Mouse (Mus musculus) embryonic facial prominence, embryonic 11.5 days (tissue): ENCODE measurements at regions not wholly inside any gene's neighbourhood (a gene's known extent, or its start where the extent isn't known, plus 50 kb on each side); places are given as distances from the start of the nearest gene placed in this dataset.

Source experiments
- ATAC-seq: fragments of 200-750 bp; cut with Nextera tagmentation; replicated peaks from 2 replicates; pipeline ENCODE4 v1.8.0; 2017; ENCODE audit warnings: low read depth; ENCODE audit not compliant: insufficient number of reproducible peaks, low FRiP score, low TSS enrichment
- DNase-seq: peaks from one replicate; pipeline ENCODE4 v3.0.0-alpha.2; 2015; ENCODE audit warnings: low spot score
- H3K27ac ChIP-seq: fragments of 300-500 bp; sonication (generic); replicated peaks from 2 replicates; pipeline ENCODE4 v1.5.1; 2014; ENCODE audit warnings: mild to moderate bottlenecking, low read depth, low read length, control low read depth
- H3K27me3 ChIP-seq: fragments of 300-500 bp; sonication (generic); 2 replicates; pipeline ENCODE4 v1.6.1; 2014; ENCODE audit warnings: mild to moderate bottlenecking, low read length, moderate library complexity, mixed read lengths; ENCODE audit not compliant: control insufficient read depth, insufficient read depth
- H3K36me3 ChIP-seq: fragments of 300-500 bp; sonication (generic); replicated peaks from 2 replicates; pipeline ENCODE4 v1.6.1; 2014; ENCODE audit warnings: low read depth, mild to moderate bottlenecking, low read length, moderate library complexity, mixed read lengths; ENCODE audit not compliant: control insufficient read depth, insufficient read depth
- H3K4me1 ChIP-seq: fragments of 300-500 bp; sonication (generic); 2 replicates; pipeline ENCODE4 v1.6.1; 2014; ENCODE audit warnings: low read length, mixed read lengths; ENCODE audit not compliant: control insufficient read depth, insufficient read depth
- H3K4me2 ChIP-seq: fragments of 300-500 bp; sonication (generic); 2 replicates; pipeline ENCODE4 v1.6.1; 2014; ENCODE audit warnings: low read depth, mild to moderate bottlenecking, control low read depth, low read length, moderate library complexity
- H3K4me3 ChIP-seq: fragments of 300-500 bp; sonication (generic); 2 replicates; pipeline ENCODE4 v1.5.1; 2014; ENCODE audit warnings: low read depth, low read length, control low read depth
- H3K9ac ChIP-seq: fragments of 300-500 bp; sonication (generic); replicated peaks from 2 replicates; pipeline ENCODE4 v1.6.1; 2014; ENCODE audit warnings: mild to moderate bottlenecking, control low read depth, low read length
- H3K9me3 ChIP-seq: fragments of 300-500 bp; sonication (generic); replicated peaks from 2 replicates; pipeline ENCODE4 v1.6.1; 2016; ENCODE audit warnings: mild to moderate bottlenecking, low read length, inconsistent platforms, mixed read lengths; ENCODE audit not compliant: control insufficient read depth
- WGBS: fragments of 180-500 bp; shearing (Covaris S2); extraction: QIAGEN DNeasy Blood & Tissue Kit; methylation state at CpG from one replicate; pipeline ENCODE4 v1.1.7; 2014; 5-methylcytosine and 5-hydroxymethylcytosine counted together

DNA sequence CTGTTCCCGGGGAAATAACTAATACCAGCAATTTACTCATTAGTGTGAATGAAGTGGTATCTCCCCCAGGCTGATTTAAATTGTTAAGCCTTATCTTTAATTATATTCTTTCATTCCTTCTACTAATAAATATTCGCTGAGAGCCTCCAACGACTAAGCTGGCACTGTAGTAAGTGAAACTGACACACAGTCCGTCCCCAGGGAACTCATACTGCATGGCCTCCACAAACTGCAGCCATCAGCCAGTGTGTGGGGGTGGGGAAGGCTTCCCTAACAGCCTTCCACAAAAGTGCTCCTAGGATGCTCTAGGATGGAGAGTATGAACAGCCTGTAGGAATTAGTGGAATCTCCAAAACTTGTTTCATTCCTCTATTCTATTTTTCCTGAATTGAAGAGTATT is 81.0 kb upstream of the Mast4 start:
- no peak overlapping the region for H3K4me3 ChIP-seq
- no peak overlapping the region for H3K27ac ChIP-seq
- H3K27me3 ChIP-seq: no peaks in the 10 kb centered on the region
- H3K9me3 ChIP-seq: no peaks in the 10 kb centered on the region
- no peak overlapping the region for H3K4me2 ChIP-seq
- no peaks in the 10 kb centered on the region for H3K36me3 ChIP-seq
- ATAC-seq (no peak), DNase-seq (no peak)
- WGBS: 71% methylated on average over 4 of the region's 4 CpGs
- H3K9ac ChIP-seq: no peak overlapping the region
- H3K4me1 ChIP-seq: no peaks in the 10 kb centered on the region

GRCm38 (mm10) chr13:103412566-103412965 is 78.3 kb upstream of the Mast4 start:
- Histone ChIP-seq H3K9me3 (no peaks in the 10 kb centered on the region), H3K4me1 (no peaks in the 10 kb centered on the region), H3K9ac (no peak overlapping the region), H3K4me2 (no peak overlapping the region), H3K27me3 (no peaks in the 10 kb centered on the region), H3K4me3 (no peak overlapping the region), H3K27ac (no peak overlapping the region), H3K36me3 (no peaks in the 10 kb centered on the region)
- 87% methylated on average over 2 of the region's 2 CpGs for WGBS
- no peak for DNase-seq
- no peak for ATAC-seq

DNA sequence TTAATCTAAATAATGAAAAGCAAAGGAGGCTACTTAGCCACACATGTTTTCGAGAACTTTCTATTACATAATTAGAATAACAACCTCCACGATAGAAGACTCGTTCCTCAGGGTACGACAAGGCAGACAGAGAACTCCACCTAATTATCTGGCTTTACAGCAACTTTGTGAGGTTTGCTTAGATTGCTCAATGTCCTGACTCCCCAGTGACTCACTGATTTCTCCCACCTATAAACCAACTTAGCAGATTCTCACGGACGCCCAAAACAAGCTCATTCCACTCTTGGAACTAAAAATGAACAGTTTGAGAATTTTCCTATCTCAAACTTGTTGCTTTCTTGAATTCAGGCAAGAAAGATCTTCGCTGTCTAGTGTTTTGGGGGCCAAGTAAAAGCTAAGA is 75.0 kb upstream of the Mast4 start:
- H3K36me3 ChIP-seq: no peaks in the 10 kb centered on the region
- no peak overlapping the region for H3K27ac ChIP-seq
- DNase-seq (no peak), ATAC-seq (no peak)
- H3K9ac ChIP-seq: no peak overlapping the region
- no peaks in the 10 kb centered on the region for H3K9me3 ChIP-seq
- H3K4me2 ChIP-seq: no peak overlapping the region
- H3K27me3 ChIP-seq: no peaks in the 10 kb centered on the region
- 62% methylated on average over 7 of the region's 7 CpGs for WGBS
- H3K4me1 ChIP-seq: no peaks in the 10 kb centered on the region
- no peak overlapping the region for H3K4me3 ChIP-seq

DNA sequence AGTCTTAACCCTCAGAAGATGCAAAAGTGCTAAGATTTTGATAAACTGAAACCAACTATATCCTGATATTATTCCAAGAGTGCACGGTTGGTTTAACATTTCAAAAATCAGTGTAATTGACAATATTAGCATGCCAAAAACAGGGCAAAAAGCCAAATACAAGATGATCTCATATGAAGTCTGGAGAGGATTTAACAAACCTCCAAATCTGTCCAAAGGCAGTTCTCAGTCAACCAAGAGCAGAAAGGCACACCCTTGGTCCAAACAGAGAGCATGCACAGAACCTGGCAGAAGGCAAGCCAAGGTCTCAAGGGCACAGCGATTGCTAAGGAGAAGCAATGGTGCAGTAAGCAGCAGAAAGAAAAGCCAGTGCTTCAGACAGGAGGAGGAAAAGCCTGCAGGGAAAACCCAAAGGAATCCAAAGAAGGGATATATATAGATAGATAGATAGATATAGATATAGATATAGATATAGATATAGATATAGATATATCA is 62.3 kb upstream of the Mast4 start:
- no peaks in the 10 kb centered on the region for H3K36me3 ChIP-seq
- H3K4me1 ChIP-seq: no peaks in the 10 kb centered on the region
- 84% methylated on average over 2 of the region's 2 CpGs for WGBS
- H3K4me3 ChIP-seq: no peak overlapping the region
- ATAC-seq (no peak), DNase-seq (no peak)
- H3K27me3 ChIP-seq: no peaks in the 10 kb centered on the region
- no peak overlapping the region for H3K4me2 ChIP-seq
- H3K9ac ChIP-seq: no peak overlapping the region
- no peaks in the 10 kb centered on the region for H3K9me3 ChIP-seq
- H3K27ac ChIP-seq: no peak overlapping the region

GRCm38 (mm10) chr13:103396099-103396498 is 61.8 kb upstream of the Mast4 start:
- no peaks in the 10 kb centered on the region for H3K27me3 ChIP-seq
- H3K4me2 ChIP-seq: no peak overlapping the region
- no peak overlapping the region for H3K4me3 ChIP-seq
- H3K36me3 ChIP-seq: no peaks in the 10 kb centered on the region
- H3K9ac ChIP-seq: no peak overlapping the region
- no peak overlapping the region for H3K27ac ChIP-seq
- no peaks in the 10 kb centered on the region for H3K9me3 ChIP-seq
- ATAC-seq (no peak), DNase-seq (no peak)
- WGBS: 89% methylated on average over 9 of the region's 9 CpGs
- H3K4me1 ChIP-seq: no peaks in the 10 kb centered on the region

DNA sequence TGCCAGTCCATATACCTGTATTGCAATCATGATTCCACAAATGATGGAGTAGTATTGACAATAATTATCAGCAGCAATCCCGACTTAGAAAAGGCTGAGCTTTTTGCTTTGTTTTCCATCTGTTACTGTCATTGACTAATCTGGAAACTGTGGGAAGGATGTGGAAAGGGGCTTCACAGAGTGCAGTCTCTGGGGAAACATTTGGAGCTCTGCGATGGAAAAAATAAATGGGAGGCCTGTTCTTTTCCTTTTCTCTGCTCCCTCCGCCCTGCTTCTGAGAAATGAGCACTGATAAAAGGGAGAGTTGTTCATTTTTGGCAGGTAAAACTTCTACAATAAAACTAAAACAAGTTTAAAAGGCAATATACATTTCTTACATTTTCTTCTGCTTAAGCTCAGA is 58.3 kb upstream of the Mast4 start:
- no peak for DNase-seq
- no peaks in the 10 kb centered on the region for H3K4me1 ChIP-seq
- no peak overlapping the region for H3K9ac ChIP-seq
- 81% methylated on average over 3 of the region's 3 CpGs for WGBS
- H3K4me2 ChIP-seq: no peak overlapping the region
- H3K36me3 ChIP-seq: no peaks in the 10 kb centered on the region
- no peaks in the 10 kb centered on the region for H3K9me3 ChIP-seq
- H3K4me3 ChIP-seq: no peak overlapping the region
- no peak for ATAC-seq
- H3K27me3 ChIP-seq: no peaks in the 10 kb centered on the region
- H3K27ac ChIP-seq: no peak overlapping the region

GRCm38 (mm10) chr13:103391396-103391795 is 57.1 kb upstream of the Mast4 start:
- Histone ChIP-seq H3K4me2 (no peak overlapping the region), H3K4me3 (no peak overlapping the region), H3K27me3 (no peaks in the 10 kb centered on the region), H3K36me3 (no peaks in the 10 kb centered on the region), H3K4me1 (no peaks in the 10 kb centered on the region), H3K27ac (no peak overlapping the region), H3K9me3 (no peaks in the 10 kb centered on the region), H3K9ac (no peak overlapping the region)
- no peak for DNase-seq
- ATAC-seq: no peak
- 86% methylated on average over 4 of the region's 4 CpGs for WGBS

GRCm38 (mm10) chr13:103390991-103391390 is 56.7 kb upstream of the Mast4 start:
- Histone ChIP-seq H3K27ac (no peak overlapping the region), H3K4me3 (no peak overlapping the region), H3K9me3 (no peaks in the 10 kb centered on the region), H3K9ac (no peak overlapping the region), H3K4me1 (no peaks in the 10 kb centered on the region), H3K4me2 (no peak overlapping the region), H3K27me3 (no peaks in the 10 kb centered on the region), H3K36me3 (no peaks in the 10 kb centered on the region)
- 90% methylated on average over 3 of the region's 3 CpGs for WGBS
- DNase-seq: no peak
- ATAC-seq: no peak
